Mouse (Mus musculus) neural tube, embryonic 13.5 days (tissue): ENCODE measurements around the gene Hccs. TPM values are rescaled to one million over a fixed set of nuclear protein-coding genes. Genes with fewer than 3 reads are reported as not detected.
"Not testable (repeated sequence)": the region's sequence is repeated elsewhere in the genome, so short reads cannot be mapped to it uniquely, and the experiment has no call there.

Experiments used
- ATAC-seq: fragments of 200-750 bp; cut with Nextera tagmentation; 2 replicates; pipeline ENCODE4 v1.8.0; 2017; ENCODE audit warnings: low read depth, mild to moderate bottlenecking, moderate TSS enrichment, moderate library complexity
- H3K27ac ChIP-seq: fragments of 300-500 bp; sonication (generic); replicated peaks from 2 replicates; pipeline ENCODE4 v1.5.1; 2015; ENCODE audit warnings: moderate library complexity, mild to moderate bottlenecking, inconsistent platforms
- H3K27me3 ChIP-seq: fragments of 300-500 bp; sonication (generic); 2 replicates; pipeline ENCODE4 v1.6.1; 2015; ENCODE audit warnings: mild to moderate bottlenecking, inconsistent platforms
- H3K36me3 ChIP-seq: fragments of 300-500 bp; sonication (generic); 2 replicates; pipeline ENCODE4 v1.6.1; 2015; ENCODE audit warnings: mild to moderate bottlenecking, inconsistent platforms
- H3K4me1 ChIP-seq: fragments of 300-500 bp; sonication (generic); replicated peaks from 2 replicates; pipeline ENCODE4 v1.6.1; 2015; ENCODE audit warnings: inconsistent platforms
- H3K4me2 ChIP-seq: fragments of 300-500 bp; sonication (generic); 2 replicates; pipeline ENCODE4 v1.6.1; 2015; ENCODE audit warnings: inconsistent platforms, mild to moderate bottlenecking, moderate library complexity
- H3K4me3 ChIP-seq: fragments of 300-500 bp; sonication (generic); 2 replicates; pipeline ENCODE4 v1.5.1; 2015; ENCODE audit warnings: mild to moderate bottlenecking, inconsistent platforms
- H3K9ac ChIP-seq: fragments of 300-500 bp; sonication (generic); 2 replicates; pipeline ENCODE4 v1.6.1; 2015; ENCODE audit warnings: moderate library complexity, mild to moderate bottlenecking, inconsistent platforms
- H3K9me3 ChIP-seq: fragments of 300-500 bp; sonication (generic); 2 replicates; pipeline ENCODE4 v1.6.1; 2016; ENCODE audit warnings: inconsistent platforms
- WGBS: fragments of 180-500 bp; shearing (Covaris S2); methylation state at CpG from one replicate; pipeline ENCODE4 v1.1.7; 2015; 5-methylcytosine and 5-hydroxymethylcytosine counted together
- polyA plus RNA-seq: library from polyadenylated mRNA; unstranded; fragments of >200 nt; fragmentation: Nextera tagmentation; extraction: Ambion mirVana; gene quantifications from 2 replicates; pipeline ENCODE4 v1.2.1, GENCODE M21; 2015

The Hccs gene
- 39.2 and 39.7 TPM in 2 replicates for polyA plus RNA-seq

DNA sequence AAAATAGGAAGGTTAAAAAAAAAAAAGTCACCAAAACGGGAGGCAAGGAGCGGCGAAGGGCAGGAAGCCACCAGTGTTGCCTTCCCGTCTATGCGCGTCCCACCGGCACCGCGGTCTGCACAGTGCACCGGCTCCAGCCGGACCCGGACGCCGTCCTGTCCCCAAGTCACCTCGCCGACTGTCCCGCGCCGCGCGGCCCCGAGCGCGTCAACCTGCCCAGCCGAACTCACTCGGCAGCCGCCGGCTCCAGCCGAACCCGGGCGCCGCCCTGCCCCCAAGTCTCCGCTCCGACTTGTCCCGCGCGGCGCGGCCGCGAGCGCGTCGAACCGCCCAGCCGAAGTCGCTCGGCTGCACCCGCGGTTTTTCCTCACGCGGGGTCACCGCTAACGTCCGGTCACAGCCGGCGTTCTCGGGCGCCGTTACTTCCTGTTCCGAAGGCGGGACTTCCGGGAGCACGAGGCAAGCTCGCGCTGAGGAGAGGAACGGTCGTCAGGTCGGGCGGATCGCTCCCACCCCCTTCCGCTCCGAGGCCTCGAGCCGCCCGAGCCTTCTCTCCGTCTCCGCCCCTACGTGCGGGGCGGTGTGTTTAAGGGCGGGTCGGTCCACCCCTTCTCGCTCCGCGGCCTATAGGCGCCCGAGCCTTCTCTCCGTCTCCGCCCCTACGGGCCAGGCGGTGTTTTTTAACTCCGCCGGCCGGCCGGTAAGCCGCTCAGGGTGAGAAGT, at the start of gene Hccs:
Gene Hccs (minus strand): TSS at position 428 of the 723 bp plus-strand sequence.
- H3K4me3 ChIP-seq, result peak within 1 kb of the TSS; percentile 56
- ATAC-seq, result peak; percentile 100
- H3K9ac ChIP-seq, result peak within 1 kb of the TSS; percentile 73
- 20% methylated on average over 95 of the region's 97 CpGs for WGBS
- peak within 1 kb of the TSS; percentile 85 for H3K27ac ChIP-seq
- H3K36me3 ChIP-seq, result 0 out of 2 replicates have a peak, but pooled peaks cover 3% of the 10 kb centered on the region
- peak within 1 kb of the TSS; percentile 56 for H3K4me2 ChIP-seq
- H3K4me1 ChIP-seq, result peaks cover 9% of the 10 kb centered on the region
- H3K27me3 ChIP-seq, result no peaks in the 10 kb centered on the region; the same call in 1 of the 2 replicates
- H3K9me3 ChIP-seq, result no peaks in the 10 kb centered on the region

DNA sequence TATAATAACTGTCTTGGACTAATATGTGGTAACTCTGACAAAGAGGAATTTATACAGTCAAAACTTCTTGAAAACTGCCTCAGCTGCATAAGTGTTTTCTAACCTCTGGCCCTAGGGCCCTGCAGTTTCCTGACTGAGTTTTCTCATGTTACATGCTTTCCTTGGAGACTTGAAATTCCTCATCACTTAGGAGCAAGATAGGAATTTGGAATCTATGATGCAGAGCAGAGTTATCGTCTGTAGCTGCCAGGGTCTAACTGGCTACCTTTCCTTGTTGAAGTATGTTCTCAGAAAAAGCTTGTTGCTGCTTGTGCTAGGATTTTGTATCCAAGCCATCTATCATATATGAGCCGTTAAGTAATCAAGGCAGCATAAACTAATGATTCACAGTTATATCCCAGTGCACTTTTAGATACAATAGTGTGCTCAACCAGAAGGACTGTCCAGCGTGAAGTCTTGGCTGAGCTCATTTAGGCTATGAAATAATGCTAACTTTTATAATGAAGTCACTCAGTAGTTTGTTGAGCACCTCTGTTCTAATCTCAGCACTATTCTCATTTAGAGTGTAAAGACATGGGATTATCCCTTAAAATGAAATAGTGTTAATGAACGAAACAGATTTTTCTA, 37.1 kb upstream of the Hccs start:
- H3K4me1 ChIP-seq, result no peaks in the 10 kb centered on the region
- no peaks in the 10 kb centered on the region for H3K27me3 ChIP-seq
- H3K4me2 ChIP-seq, result no peak overlapping the region
- no peak overlapping the region for H3K27ac ChIP-seq
- no peak overlapping the region for H3K9ac ChIP-seq
- no peak overlapping the region for H3K4me3 ChIP-seq
- no peaks in the 10 kb centered on the region for H3K36me3 ChIP-seq
- no peak for ATAC-seq
- H3K9me3 ChIP-seq, result no peaks in the 10 kb centered on the region
- WGBS, result 89% methylated on average over 4 of the region's 4 CpGs

DNA sequence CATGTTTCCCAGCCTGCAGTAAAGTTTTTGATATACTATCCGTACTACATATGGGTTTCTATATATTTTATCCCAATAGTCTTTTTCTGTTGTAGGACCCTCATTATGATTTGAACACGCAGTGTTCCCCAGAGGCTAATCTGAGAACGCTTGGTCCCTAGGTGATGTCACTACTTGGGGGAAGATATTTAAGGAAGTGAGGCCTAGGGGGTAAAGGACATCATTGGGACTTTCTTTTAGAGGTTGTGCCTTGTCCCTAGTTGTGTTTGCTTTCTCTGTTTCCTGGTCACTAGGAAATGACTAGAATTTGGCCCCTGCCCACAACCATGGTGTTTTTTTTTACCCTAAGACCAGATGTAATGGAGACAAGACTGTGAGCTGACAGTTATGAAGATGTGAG, 18.0 kb upstream of the Hccs start:
- Histone ChIP-seq H3K9ac (no peak overlapping the region), H3K27me3 (peaks cover 2% of the 10 kb centered on the region; the same call in 1 of the 2 replicates), H3K4me3 (no peak overlapping the region), H3K4me2 (no peak overlapping the region), H3K4me1 (no peaks in the 10 kb centered on the region), H3K9me3 (no peaks in the 10 kb centered on the region), H3K36me3 (no peaks in the 10 kb centered on the region), H3K27ac (no peak overlapping the region)
- ATAC-seq, result no peak
- WGBS, result 78% methylated on average over 3 of the region's 3 CpGs

DNA sequence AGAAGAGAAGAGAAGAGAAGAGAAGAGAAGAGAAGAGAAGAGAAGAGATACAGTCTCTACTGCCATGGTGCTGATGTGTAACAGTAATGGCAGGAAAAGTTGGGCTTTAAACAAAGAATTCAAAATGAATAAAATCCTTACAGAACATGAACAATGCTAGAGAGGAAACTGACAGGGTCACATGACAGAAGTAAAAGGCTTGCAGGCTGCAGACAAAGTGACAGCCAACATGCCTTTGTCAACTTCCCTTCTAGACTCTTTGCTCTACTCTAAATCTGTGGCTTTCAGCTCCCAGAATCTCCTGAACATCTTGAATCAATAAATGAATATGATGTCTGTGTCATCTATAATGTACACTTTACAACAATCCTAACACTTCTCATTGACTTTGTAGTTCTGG, 17.4 kb upstream of the Hccs start:
- H3K9me3 ChIP-seq, result no peaks in the 10 kb centered on the region
- peaks cover 6% of the 10 kb centered on the region; the same call in 1 of the 2 replicates for H3K27me3 ChIP-seq
- no peak overlapping the region for H3K4me2 ChIP-seq
- H3K4me1 ChIP-seq, result no peaks in the 10 kb centered on the region
- no peak overlapping the region for H3K9ac ChIP-seq
- H3K4me3 ChIP-seq, result no peak overlapping the region
- no peak for ATAC-seq
- H3K27ac ChIP-seq, result no peak overlapping the region
- H3K36me3 ChIP-seq, result no peaks in the 10 kb centered on the region

GRCm38 (mm10) chrX:169332264-169332663, 12.1 kb upstream of the Hccs start:
- Histone ChIP-seq H3K27ac (no peak overlapping the region), H3K9me3 (no peaks in the 10 kb centered on the region), H3K9ac (no peak overlapping the region), H3K27me3 (peaks cover 14% of the 10 kb centered on the region; the same call in 1 of the 2 replicates), H3K4me2 (no peak overlapping the region), H3K4me3 (no peak overlapping the region), H3K36me3 (no peaks in the 10 kb centered on the region), H3K4me1 (no peaks in the 10 kb centered on the region)
- ATAC-seq, result no peak
- 43% methylated on average over 3 of the region's 3 CpGs for WGBS

DNA sequence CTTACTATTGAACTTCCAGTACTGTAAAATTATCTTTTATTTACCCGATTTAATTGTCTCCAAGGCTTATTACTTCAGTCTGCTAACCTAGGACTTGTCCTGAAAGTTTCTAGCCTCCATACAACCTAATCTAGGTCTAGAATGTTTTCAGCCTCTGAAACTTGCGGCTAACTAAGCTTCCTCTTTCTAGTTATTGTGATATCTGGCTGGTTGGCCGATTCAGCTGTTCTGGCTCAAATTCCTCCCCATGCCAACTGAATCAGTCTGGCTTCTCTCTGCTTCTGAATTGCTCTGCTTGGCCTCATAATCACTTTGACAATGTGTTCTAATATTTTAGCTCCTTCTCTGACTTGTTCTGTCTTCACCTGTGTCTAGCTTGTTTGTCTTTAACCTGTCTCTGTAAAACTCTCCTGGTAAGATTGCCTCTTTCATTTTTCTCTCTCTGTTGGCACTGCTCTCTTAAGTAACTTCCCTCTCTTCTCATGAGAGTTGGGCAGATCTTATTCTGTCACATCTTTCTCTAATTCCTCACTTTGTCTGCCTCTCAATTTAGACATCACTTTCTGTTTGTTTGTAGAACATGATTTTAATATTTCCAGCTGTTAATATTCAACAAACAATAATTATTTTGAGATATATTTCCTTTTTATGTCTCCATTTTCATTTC, 5.9 kb upstream of the Hccs start:
- no peaks in the 10 kb centered on the region for H3K4me1 ChIP-seq
- no peaks in the 10 kb centered on the region for H3K9me3 ChIP-seq
- no peak overlapping the region for H3K27ac ChIP-seq
- H3K4me2 ChIP-seq, result no peak overlapping the region
- 86% methylated on average over 3 of the region's 3 CpGs for WGBS
- no peak overlapping the region for H3K9ac ChIP-seq
- H3K4me3 ChIP-seq, result no peak overlapping the region
- H3K27me3 ChIP-seq, result peaks cover 7% of the 10 kb centered on the region; the same call in 1 of the 2 replicates
- H3K36me3 ChIP-seq, result no peaks in the 10 kb centered on the region
- no peak for ATAC-seq

- 36% methylated on average over 15 of the region's 15 CpGs for WGBS
- H3K9me3 ChIP-seq, H3K4me1 ChIP-seq, H3K27me3 ChIP-seq, H3K36me3 ChIP-seq: not testable (repeated sequence)
- H3K9ac ChIP-seq, result 0 out of 2 replicates have a peak overlapping the region, but pooled peaks have one; percentile 73
- H3K4me3 ChIP-seq, result peak overlapping the region; percentile 56
- peak overlapping the region; percentile 44 for H3K4me2 ChIP-seq
- ATAC-seq, result peak; percentile 48
- H3K27ac ChIP-seq, result peak overlapping the region; percentile 85; the same call in 1 of the 2 replicates
Observed at GRCm38 (mm10) chrX:169320668-169321005, 465 bp upstream of the Hccs start.

GRCm38 (mm10) chrX:169319066-169319760, 959 bp downstream of the Hccs start:
- Histone ChIP-seq H3K9ac (peak overlapping the region; percentile 73), H3K27me3 (no peaks in the 10 kb centered on the region; the same call in 1 of the 2 replicates), H3K4me3 (peak overlapping the region; percentile 56), H3K36me3 (0 out of 2 replicates have a peak, but pooled peaks cover 3% of the 10 kb centered on the region), H3K4me1 (peaks cover 9% of the 10 kb centered on the region), H3K27ac (no peak overlapping the region), H3K4me2 (peak overlapping the region; percentile 56), H3K9me3 (no peaks in the 10 kb centered on the region)
- WGBS, result 58% methylated on average over 12 of the region's 12 CpGs
- no peak for ATAC-seq

DNA sequence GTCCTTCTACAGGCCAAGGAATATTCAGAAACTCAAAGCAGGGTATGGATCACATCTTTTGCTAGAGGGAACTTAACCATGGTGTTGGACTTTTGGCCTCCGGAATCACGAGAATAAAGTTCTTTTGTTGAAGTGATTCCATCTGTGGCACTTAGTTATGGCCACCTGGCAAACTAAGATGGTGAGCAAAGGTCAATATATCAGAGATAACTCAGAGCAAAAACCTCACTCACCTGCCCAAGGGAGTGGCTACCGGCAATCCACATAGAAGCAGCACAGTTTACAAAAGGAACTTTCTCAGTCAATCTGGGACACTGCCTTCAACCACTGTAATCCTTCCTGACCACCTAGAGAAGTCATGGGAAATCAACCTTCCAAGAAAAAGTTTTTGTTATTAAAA, 11.6 kb downstream of the Hccs start:
- no peak for ATAC-seq
- no peak overlapping the region for H3K4me3 ChIP-seq
- no peaks in the 10 kb centered on the region for H3K9me3 ChIP-seq
- H3K4me1 ChIP-seq, result no peaks in the 10 kb centered on the region
- H3K9ac ChIP-seq, result no peak overlapping the region
- WGBS, result 92% methylated on average over 3 of the region's 3 CpGs
- H3K27ac ChIP-seq, result no peak overlapping the region
- no peak overlapping the region for H3K4me2 ChIP-seq
- no peaks in the 10 kb centered on the region for H3K27me3 ChIP-seq
- peaks cover 10% of the 10 kb centered on the region; the same call in 1 of the 2 replicates for H3K36me3 ChIP-seq

DNA sequence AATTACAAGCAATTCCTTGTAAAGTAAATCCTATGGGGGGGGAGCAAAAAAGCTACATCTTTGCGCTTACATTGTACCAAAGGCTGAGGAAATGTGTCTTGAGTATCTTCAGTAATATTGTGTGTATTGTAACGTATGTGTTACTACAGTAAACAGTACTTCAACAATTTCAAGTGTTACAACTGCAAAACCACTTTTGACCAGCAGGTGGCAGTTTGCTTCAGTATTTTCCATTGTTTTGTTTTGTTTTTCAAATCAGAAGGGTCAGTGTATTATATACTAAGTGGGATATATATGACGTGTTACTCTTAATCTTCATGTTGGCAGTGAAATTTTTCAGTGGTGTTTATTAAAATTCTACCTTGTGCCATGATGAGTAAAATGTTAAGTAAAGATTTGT, 16.2 kb downstream of the Hccs start:
- no peaks in the 10 kb centered on the region for H3K4me1 ChIP-seq
- no peak for ATAC-seq
- no peak overlapping the region for H3K4me2 ChIP-seq
- WGBS, result 43% methylated on average over 3 of the region's 3 CpGs
- no peak overlapping the region for H3K9ac ChIP-seq
- H3K36me3 ChIP-seq, result no peaks in the 10 kb centered on the region
- H3K9me3 ChIP-seq, result no peaks in the 10 kb centered on the region
- H3K4me3 ChIP-seq, result no peak overlapping the region
- no peaks in the 10 kb centered on the region for H3K27me3 ChIP-seq
- no peak overlapping the region for H3K27ac ChIP-seq

DNA sequence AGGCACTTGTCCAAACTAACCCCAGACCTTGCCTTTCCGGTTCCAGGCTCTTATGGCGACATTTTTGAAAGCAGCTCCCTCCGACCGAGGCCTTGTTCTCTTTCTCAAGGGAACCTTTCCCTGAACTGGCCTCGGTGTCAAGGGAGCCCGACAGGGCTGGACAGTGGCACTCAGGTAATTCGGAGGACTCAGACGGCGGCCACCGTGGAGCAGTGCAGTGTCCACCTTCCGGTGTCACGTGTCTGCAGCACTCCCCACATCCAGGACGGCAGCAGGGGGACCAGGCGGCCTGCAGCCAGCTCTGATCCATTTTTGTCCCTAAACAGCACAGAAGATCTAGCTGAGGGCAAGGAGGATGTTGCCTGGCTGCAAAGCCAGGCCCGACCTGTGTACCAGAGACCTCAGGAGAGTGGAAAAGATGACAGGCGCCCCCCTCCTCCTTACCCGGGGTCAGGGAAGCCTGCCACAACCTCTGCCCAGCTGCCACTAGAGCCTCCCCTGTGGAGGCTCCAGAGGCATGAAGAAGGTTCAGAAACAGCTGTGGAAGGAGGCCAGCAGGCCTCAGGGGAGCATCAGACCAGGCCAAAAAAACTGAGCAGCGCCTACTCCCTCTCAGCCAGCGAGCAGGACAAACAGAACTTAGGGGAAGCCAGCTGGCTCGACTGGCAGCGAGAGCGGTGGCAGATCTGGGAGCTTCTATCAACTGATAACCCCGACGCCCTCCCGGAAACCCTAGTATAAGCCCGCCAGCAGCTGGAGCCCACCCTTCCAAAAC, 17.7 kb downstream of the Hccs start:
- Histone ChIP-seq H3K27me3 (no peaks in the 10 kb centered on the region), H3K4me3 (no peak overlapping the region), H3K4me2 (no peak overlapping the region), H3K4me1 (no peaks in the 10 kb centered on the region), H3K9ac (no peak overlapping the region), H3K36me3 (no peaks in the 10 kb centered on the region), H3K27ac (no peak overlapping the region), H3K9me3 (no peaks in the 10 kb centered on the region)
- 73% methylated on average over 26 of the region's 26 CpGs for WGBS
- no peak for ATAC-seq
